16 mouse cellular contexts compared by ENCODE assay signal in genomic region chr2:128431751-128432150, GRCm38 (mm10).
DNase-seq lines count a peak whose midpoint lies in the region; ATAC-seq lines count a peak whose summit lies in the region.
"Had no signal": no experiment of that assay in that cellular context is flagged by ENCODE, and none has a peak within 500 bp of the region (broad histone marks: within the 10 kb centered on the region; RNA-seq: fewer than 3 reads in every experiment).

No protein-coding gene starts in this region.

- H3K4me1 ChIP-seq in neural tube, embryonic 15.5 days: no peaks in the 10 kb centered on the region
- H3K4me1 ChIP-seq: neural tube, embryonic 12.5 days had no signal

- H3K4me3 ChIP-seq in neural tube, embryonic 15.5 days (replicated peaks): no peak overlapping the region
- H3K4me3 ChIP-seq: erythroblast, embryonic 14.5 days; neural tube, embryonic 12.5 days had no signal

- DNase-seq in heart, adult 11 months: peak; percentile 94
- DNase-seq in heart, postnatal 25 days (ENCODE audit: low spot score): no peak
- DNase-seq in kidney, postnatal 25 days: peak; percentile 30 to 51
- DNase-seq in kidney, adult 8-10 months: no peak
- DNase-seq in urinary bladder, postnatal 25 days (ENCODE audit: low spot score): peak; percentile 30
- no peak for DNase-seq in urinary bladder, adult 18-20 months (ENCODE audit: low spot score in 2 of 2)
- DNase-seq: adrenal gland, postnatal 36 days; layer of hippocampus, adult 9-11 months had no signal

- H3K9ac ChIP-seq in neural tube, embryonic 15.5 days (replicated peaks): no peak overlapping the region
- H3K9ac ChIP-seq: neural tube, embryonic 12.5 days had no signal

- intact Hi-C loops in heart, postnatal 25 days (cut with DNase I): no loop called here

- WGBS in neural tube, embryonic 15.5 days: 97% methylated on average over 4 of the region's 4 CpGs

- H3K27ac ChIP-seq in neural tube, embryonic 15.5 days (replicated peaks): no peak overlapping the region
- H3K27ac ChIP-seq: neural tube, embryonic 12.5 days had no signal

- no peak for ATAC-seq in neural tube, embryonic 15.5 days (ENCODE audit: low FRiP score)
- ATAC-seq: forebrain, embryonic 16.5 days; intestine, embryonic 16.5 days; midbrain, embryonic 16.5 days had no signal

- no peaks in the 10 kb centered on the region for H3K36me3 ChIP-seq in neural tube, embryonic 15.5 days
- H3K36me3 ChIP-seq: G1E; neural tube, embryonic 12.5 days had no signal

- no peaks in the 10 kb centered on the region for H3K9me3 ChIP-seq in neural tube, embryonic 15.5 days (replicated peaks)
- H3K9me3 ChIP-seq: G1E; neural tube, embryonic 12.5 days had no signal

- no peak overlapping the region for H3K4me2 ChIP-seq in neural tube, embryonic 15.5 days
- H3K4me2 ChIP-seq: liver, embryonic 11.5 days; neural tube, embryonic 12.5 days had no signal

- H3K27me3 ChIP-seq in neural tube, embryonic 15.5 days (replicated peaks): no peaks in the 10 kb centered on the region
- H3K27me3 ChIP-seq: neural tube, embryonic 12.5 days had no signal

Comparison
In these comparisons a context has a peak if more than half of its experiments do, and no peak if none do; other contexts are left out.
1. DNase-seq: peak in heart, adult 11 months (single experiment), kidney, postnatal 25 days (2 of 2) and urinary bladder, postnatal 25 days (single experiment); none in heart, postnatal 25 days (single experiment), kidney, adult 8-10 months (0 of 2) and urinary bladder, adult 18-20 months (0 of 2).